Mouse (Mus musculus) left cerebral cortex, adult 8-10 months (tissue): ENCODE measurements around the gene Kdm6a. TPM values are rescaled to one million over a fixed set of nuclear protein-coding genes. Genes with fewer than 3 reads are reported as not detected.

Experiments used
- DNase-seq, 2 experiments: peaks; one replicate each; pipeline ENCODE4 v3.0.0; 2022; ENCODE audit warnings: low spot score in 2 of 2
- total RNA-seq, 4 experiments: library from RNA; stranded (reverse); gene quantifications; 2 replicates each; pipeline ENCODE4 v1.2.4; 2022

Kdm6a gene
- 10 to 100 TPM; 43.9 to 64.7 (median 52.9) TPM for total RNA-seq

GRCm38 (mm10) chrX:18162192-18162857 is at the start of gene Kdm6a:
Kdm6a (plus strand) TSS chrX:18162575.
- peak; percentile 90 to 100 for DNase-seq

GRCm38 (mm10) chrX:18145557-18145956 is 16.8 kb upstream of the Kdm6a start, which contains the start of gene Dusp21:
Dusp21 (plus strand) TSS chrX:18145857.
- DNase-seq = no peak

GRCm38 (mm10) chrX:18160734-18161442 is 1.5 kb upstream of the Kdm6a start:
- no peak for DNase-seq

GRCm38 (mm10) chrX:18161796-18162191 is 581 bp upstream of the Kdm6a start:
- DNase-seq = peak in 1 of 2 experiments; percentile 21

GRCm38 (mm10) chrX:18162861-18163731 is 721 bp downstream of the Kdm6a start:
- peak; percentile 10 to 57 for DNase-seq

- DNase-seq = no peak
These were observed 1.7 kb downstream of the Kdm6a start for GRCm38 (mm10) chrX:18163917-18164624.

- DNase-seq = no peak
These were observed 2.7 kb downstream of the Kdm6a start for GRCm38 (mm10) chrX:18165121-18165520.

GRCm38 (mm10) chrX:18166961-18167360 is 4.6 kb downstream of the Kdm6a start:
- no peak for DNase-seq

- no peak for DNase-seq
These were observed 6.6 kb downstream of the Kdm6a start for GRCm38 (mm10) chrX:18168940-18169339.

- no peak for DNase-seq
These were observed 12.5 kb downstream of the Kdm6a start for GRCm38 (mm10) chrX:18174831-18175230.

GRCm38 (mm10) chrX:18177803-18178202 is 15.4 kb downstream of the Kdm6a start:
- no peak for DNase-seq

GRCm38 (mm10) chrX:18179492-18179891 is 17.1 kb downstream of the Kdm6a start:
- DNase-seq = no peak

- no peak for DNase-seq
These were observed 24.8 kb downstream of the Kdm6a start for GRCm38 (mm10) chrX:18187203-18187602.

- no peak for DNase-seq
These were observed 25.9 kb downstream of the Kdm6a start for GRCm38 (mm10) chrX:18188293-18188692.

GRCm38 (mm10) chrX:18239572-18239971 is 77.2 kb downstream of the Kdm6a start:
- no peak for DNase-seq

GRCm38 (mm10) chrX:18250621-18251020 is 88.2 kb downstream of the Kdm6a start:
- DNase-seq = no peak

GRCm38 (mm10) chrX:18254767-18255166 is 92.4 kb downstream of the Kdm6a start:
- DNase-seq = peak in 1 of 2 experiments; percentile 38

GRCm38 (mm10) chrX:18258238-18258809 is 95.9 kb downstream of the Kdm6a start:
- DNase-seq = no peak

- DNase-seq = no peak
These were observed 116.2 kb downstream of the Kdm6a start for GRCm38 (mm10) chrX:18278561-18278960.

- DNase-seq = no peak
These were observed 117.8 kb downstream of the Kdm6a start for GRCm38 (mm10) chrX:18280134-18280533.
